Mouse (Mus musculus) G1E (cell line): ENCODE data around the gene Slc2a1. TPM values are rescaled to one million over a fixed set of nuclear protein-coding genes. Genes with fewer than 3 reads are reported as not detected.

Experiments used
- ATAC-seq: 2 replicates; pipeline ENCODE4 v1.8.0; 2016; ENCODE audit warnings: mild to moderate bottlenecking; ENCODE audit not compliant: insufficient number of reproducible peaks, poor library complexity, low FRiP score, severe bottlenecking; ENCODE audit errors: extremely low read depth
- DNase-seq: peaks from one replicate; pipeline ENCODE4 v3.0.0; 2012; ENCODE audit warnings: low spot score
- H3K27me3 ChIP-seq: 2 replicates; pipeline ENCODE4 v1.6.1; 2012; ENCODE audit warnings: mild to moderate bottlenecking, low read length, inconsistent platforms; ENCODE audit not compliant: insufficient read depth
- H3K36me3 ChIP-seq: replicated peaks from 2 replicates; pipeline ENCODE3; 2012; ENCODE audit warnings: mild to moderate bottlenecking, inconsistent platforms
- H3K4me1 ChIP-seq: 2 replicates; pipeline ENCODE4 v1.6.1; 2012; ENCODE audit warnings: low read depth, low read length, inconsistent platforms, mixed read lengths; ENCODE audit not compliant: insufficient read depth
- H3K4me3 ChIP-seq: 2 replicates; pipeline ENCODE4 v1.5.1; 2012; ENCODE audit warnings: low read depth, mild to moderate bottlenecking, inconsistent platforms, low read length, moderate library complexity, mixed read lengths
- H3K9me3 ChIP-seq: replicated peaks from 2 replicates; pipeline ENCODE4 v1.6.1; 2012; ENCODE audit warnings: inconsistent platforms
- CTCF ChIP-seq: IDR thresholded peaks from 2 replicates; pipeline ENCODE4 v1.5.1; 2012; ENCODE audit warnings: low read depth, low read length, inconsistent platforms, mixed read lengths
- GATA1 ChIP-seq: IDR thresholded peaks from 2 replicates; pipeline ENCODE4 v1.6.1; 2012; ENCODE audit warnings: borderline replicate concordance, low read length, inconsistent platforms, mixed read lengths
- GATA2 ChIP-seq: IDR thresholded peaks from 2 replicates; pipeline ENCODE4 v1.6.1; 2012; ENCODE audit warnings: low read depth, low read length, inconsistent platforms, borderline replicate concordance
- POLR2AphosphoS5 ChIP-seq: IDR thresholded peaks from 2 replicates; pipeline ENCODE4 v1.6.1; 2012; ENCODE audit warnings: low read depth, low read length, inconsistent platforms; ENCODE audit not compliant: insufficient replicate concordance
- TAL1 ChIP-seq: conservative IDR thresholded peaks from 2 replicates; pipeline ENCODE4 v1.6.1; 2012; ENCODE audit warnings: low read depth, low read length, inconsistent platforms, mixed read lengths
- polyA plus RNA-seq: library from polyadenylated mRNA; stranded (reverse); fragments of >175 nt; gene quantifications from 2 replicates; pipeline ENCODE4 v1.2.3, GENCODE M21; 2012
- total RNA-seq, 2 experiments: library from RNA; stranded (forward) in 1 of 2; stranded (reverse) in 1 of 2; fragments of 200-1000 nt in 1 of 2; fragments of >200 nt in 1 of 2; fragmentation: Nextera tagmentation in 1 of 2; gene quantifications; 2 replicates each; pipeline ENCODE4 v1.2.3; 2014 to 2017

The Slc2a1 gene
- total and polyA plus RNA-seq, 3 experiments = 85.2 to 173 (median 165) TPM

DNA sequence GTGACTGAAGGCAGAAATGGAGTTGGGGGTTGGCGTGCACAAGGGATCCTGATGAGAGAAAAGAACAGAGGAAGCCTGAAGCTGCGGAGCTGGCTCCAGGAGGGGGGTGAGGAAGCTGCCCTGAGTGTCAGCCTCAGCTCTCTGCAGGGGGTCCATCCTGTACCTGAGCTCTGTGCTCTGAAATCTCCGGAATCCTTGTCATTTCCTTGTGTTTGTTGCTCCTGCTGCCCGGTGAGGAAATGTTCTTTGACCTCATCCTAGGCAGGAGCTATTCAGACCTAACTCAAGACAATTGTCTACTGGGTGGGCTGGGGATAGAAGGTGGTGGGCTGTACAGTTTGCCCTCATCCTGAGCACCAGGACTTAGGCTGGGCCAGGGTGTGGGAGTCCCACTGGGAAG, 13.5 kb upstream of the Slc2a1 start:
- no peak for TF ChIP-seq GATA1
- no peak for TF ChIP-seq TAL1
- TF ChIP-seq GATA2 = no peak
- no peak for TF ChIP-seq POLR2AphosphoS5
- no peak for TF ChIP-seq CTCF
- peaks cover 44% of the 10 kb centered on the region for H3K27me3 ChIP-seq
- H3K36me3 ChIP-seq = no peaks in the 10 kb centered on the region
- ATAC-seq = no peak
- no peak for DNase-seq
- peaks cover 53% of the 10 kb centered on the region for H3K4me1 ChIP-seq
- H3K9me3 ChIP-seq = no peaks in the 10 kb centered on the region
- no peak overlapping the region for H3K4me3 ChIP-seq

DNA sequence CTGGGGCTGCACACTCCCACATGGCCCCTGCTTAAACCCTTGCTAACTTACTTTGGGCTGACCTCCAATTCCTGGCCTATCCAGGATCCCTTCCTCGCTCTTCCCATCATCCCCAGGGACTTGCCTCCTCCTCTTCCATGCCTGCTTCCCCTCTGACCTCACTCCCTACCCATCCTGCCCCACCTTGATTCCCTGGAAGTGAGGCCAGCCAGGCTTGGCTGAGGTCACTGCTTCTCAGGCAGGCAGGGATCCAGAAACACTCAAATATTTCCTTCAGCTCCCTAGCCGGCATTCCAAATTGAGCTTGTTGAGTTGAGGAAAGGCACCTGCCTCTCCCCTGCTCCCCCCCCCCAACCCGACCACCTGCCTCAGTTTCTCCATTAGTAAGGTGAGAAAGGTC, 12.1 kb upstream of the Slc2a1 start:
- DNase-seq = no peak
- TF ChIP-seq GATA2 = no peak
- no peak for TF ChIP-seq GATA1
- no peak for TF ChIP-seq CTCF
- no peak for TF ChIP-seq POLR2AphosphoS5
- TF ChIP-seq TAL1 = no peak
- no peak for ATAC-seq
- H3K9me3 ChIP-seq = no peaks in the 10 kb centered on the region
- peaks cover 57% of the 10 kb centered on the region for H3K4me1 ChIP-seq
- H3K4me3 ChIP-seq = no peak overlapping the region
- H3K27me3 ChIP-seq = peaks cover 37% of the 10 kb centered on the region
- H3K36me3 ChIP-seq = no peaks in the 10 kb centered on the region

DNA sequence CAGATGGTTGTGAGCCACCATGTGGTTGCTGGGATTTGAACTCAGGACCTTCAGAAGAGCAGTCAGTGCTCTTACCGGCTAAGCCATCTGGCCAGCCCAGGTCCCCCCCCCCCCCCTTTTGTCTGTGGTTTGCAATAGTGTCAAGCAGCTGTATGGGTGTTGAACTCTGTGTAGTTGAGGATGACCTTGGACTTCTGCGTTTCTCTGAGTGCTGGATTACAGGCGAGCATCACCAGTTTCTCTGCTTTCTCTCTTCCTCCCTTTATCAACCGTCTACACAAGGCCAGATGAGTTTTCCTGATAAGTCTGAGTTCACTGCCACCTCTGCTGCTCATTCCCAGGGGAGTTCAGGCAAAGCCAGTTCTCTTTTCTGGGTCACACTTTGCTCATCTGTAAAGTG, 11.1 kb upstream of the Slc2a1 start:
- H3K27me3 ChIP-seq = peaks cover 37% of the 10 kb centered on the region
- H3K36me3 ChIP-seq = no peaks in the 10 kb centered on the region
- no peaks in the 10 kb centered on the region for H3K9me3 ChIP-seq
- ATAC-seq (peak; percentile 73), DNase-seq (no peak)
- no peak overlapping the region for H3K4me3 ChIP-seq
- no peak for TF ChIP-seq GATA1
- TF ChIP-seq CTCF = no peak
- TF ChIP-seq TAL1 = 0 out of 2 replicates have a peak, but pooled peaks have one; percentile 24
- peaks cover 58% of the 10 kb centered on the region for H3K4me1 ChIP-seq

DNA sequence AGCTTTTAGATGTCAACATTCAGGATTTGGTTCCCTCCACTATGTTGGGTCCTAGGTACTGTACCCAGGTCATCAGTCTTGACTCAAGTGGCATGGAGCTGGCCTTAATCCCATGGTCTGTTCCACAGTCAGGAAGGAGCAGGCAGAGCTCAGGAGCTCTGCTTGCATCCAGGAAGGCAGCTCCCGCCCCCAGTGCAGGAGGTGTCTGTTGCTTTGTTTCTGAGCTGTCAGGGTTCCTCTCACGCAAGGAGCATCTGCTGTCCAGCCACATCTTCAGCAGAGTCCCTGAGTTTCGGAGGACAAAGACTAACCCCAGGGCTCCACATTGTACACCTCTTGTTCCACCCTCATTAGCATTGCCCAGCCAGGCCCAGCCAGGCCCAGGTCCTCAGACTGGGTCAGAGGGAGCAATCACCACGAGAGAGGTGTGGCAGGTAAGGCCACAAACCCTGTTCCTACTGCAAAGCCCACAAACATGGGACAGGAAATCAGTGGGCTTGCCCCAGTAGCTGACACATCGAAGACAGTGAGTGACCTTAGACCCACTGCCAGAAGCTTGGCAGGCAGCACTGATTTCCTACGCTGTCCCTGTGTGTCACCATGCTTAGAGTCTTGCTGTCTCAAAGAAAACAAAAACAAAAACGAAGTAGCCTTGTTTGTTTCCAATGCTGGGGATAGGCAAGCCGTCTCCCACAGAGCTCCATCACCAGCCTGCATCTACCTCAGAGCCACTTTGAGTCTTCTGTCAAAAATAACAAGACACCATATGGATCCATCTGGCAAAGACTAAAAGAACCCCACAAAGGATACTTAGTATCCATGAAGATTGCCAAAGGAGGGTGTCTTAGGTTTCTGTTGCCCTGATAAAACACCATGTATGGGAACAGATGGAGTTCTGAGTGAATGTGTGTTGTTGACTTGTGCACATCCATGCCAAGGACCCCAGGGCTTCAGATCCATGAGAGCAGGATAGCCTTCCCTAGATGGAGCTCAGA, 10.0 kb upstream of the Slc2a1 start:
- H3K4me1 ChIP-seq = peaks cover 67% of the 10 kb centered on the region
- H3K36me3 ChIP-seq = no peaks in the 10 kb centered on the region
- H3K4me3 ChIP-seq = no peak overlapping the region
- no peak for ATAC-seq
- DNase-seq = no peak
- TF ChIP-seq CTCF (no peak), GATA1 (no peak), GATA2 (no peak), POLR2AphosphoS5 (no peak), TAL1 (no peak)
- no peaks in the 10 kb centered on the region for H3K9me3 ChIP-seq
- peaks cover 35% of the 10 kb centered on the region for H3K27me3 ChIP-seq

DNA sequence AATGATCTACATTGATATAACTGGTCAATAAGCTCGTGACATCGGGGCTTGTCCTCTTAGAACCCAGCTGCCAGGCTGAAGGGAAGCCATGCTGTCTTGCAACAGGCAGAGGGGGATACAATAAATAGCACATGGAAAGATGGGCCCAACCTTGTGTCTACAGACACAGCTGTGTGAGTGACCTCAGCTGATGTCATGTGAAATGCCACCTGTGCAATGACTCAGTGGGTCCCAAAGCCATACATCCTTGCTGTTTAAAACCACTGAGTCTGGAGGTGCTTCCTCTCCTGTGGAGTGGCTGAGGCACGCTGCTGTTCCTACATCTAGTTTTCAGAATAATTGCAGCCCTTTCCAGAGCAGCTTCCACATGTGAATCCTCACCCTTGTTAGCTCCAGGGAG, 7.1 kb upstream of the Slc2a1 start:
- peaks cover 69% of the 10 kb centered on the region for H3K4me1 ChIP-seq
- H3K36me3 ChIP-seq = no peaks in the 10 kb centered on the region
- no peak for DNase-seq
- H3K9me3 ChIP-seq = no peaks in the 10 kb centered on the region
- H3K4me3 ChIP-seq = no peak overlapping the region
- ATAC-seq = no peak
- H3K27me3 ChIP-seq = peaks cover 11% of the 10 kb centered on the region; the same call in 1 of the 2 replicates
- TF ChIP-seq CTCF (no peak), TAL1 (no peak), GATA2 (no peak)

DNA sequence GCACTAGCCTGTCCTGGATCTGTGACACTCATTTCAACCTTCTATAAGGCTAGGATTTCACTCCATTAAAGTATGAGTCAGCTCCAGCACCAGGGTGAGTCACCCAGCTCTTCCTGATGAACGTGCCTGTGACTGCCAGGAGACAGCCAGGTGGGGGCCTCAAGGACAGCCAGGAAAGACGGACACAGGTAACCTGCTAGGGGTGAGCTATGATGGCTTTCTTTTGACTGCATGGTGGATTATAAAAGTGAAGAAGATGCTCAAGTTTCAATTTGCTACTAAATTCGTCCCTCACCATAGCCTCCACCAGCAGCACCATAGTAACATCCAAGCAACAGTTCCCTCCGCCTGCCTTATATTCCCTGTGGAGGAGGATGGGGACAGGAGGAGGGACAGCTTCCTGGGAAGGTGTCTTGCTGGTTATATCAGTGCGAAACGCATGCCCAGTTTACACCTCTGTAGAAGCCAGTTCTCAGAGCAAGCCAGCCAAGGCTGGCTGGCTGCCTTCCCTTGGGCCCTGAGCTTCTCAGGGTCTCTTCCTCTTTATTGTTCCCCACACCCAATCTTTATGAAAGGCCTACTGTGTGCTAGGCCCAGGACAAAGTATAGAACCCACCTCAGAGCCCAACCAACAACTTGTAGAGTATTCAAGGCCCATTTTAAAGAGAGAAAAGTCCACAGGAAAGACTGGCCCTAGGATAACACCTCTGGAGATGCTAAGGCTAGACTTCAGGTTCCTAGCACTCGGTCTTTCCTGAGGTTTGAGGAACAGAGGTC, 6.0 kb upstream of the Slc2a1 start:
- no peak overlapping the region for H3K4me3 ChIP-seq
- H3K4me1 ChIP-seq = peaks cover 70% of the 10 kb centered on the region
- TF ChIP-seq CTCF (no peak), POLR2AphosphoS5 (no peak), GATA2 (no peak), GATA1 (no peak), TAL1 (no peak)
- no peaks in the 10 kb centered on the region for H3K36me3 ChIP-seq
- no peaks in the 10 kb centered on the region for H3K9me3 ChIP-seq
- DNase-seq (no peak), ATAC-seq (no peak)
- peaks cover 10% of the 10 kb centered on the region; the same call in 1 of the 2 replicates for H3K27me3 ChIP-seq
